ENCODE assay signal across 24 mouse cellular contexts in the genomic region with DNA sequence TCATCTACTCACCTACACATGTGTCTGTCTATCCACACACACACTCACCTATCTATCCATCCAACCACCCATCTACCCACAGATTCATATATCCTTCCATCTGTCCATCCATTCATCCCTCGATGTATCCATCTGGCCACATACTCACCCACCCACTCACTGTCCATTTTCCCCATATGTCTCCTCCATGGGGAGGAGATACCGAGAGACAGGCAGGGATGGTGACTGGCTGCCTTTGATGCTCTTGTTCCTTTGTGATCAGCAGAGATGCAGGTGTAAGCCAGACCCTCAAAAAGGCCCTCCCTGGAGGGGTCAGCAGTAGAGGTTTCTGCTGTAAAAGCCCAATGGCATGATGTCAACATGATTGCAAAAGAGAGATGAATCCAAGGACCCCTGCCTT.
DNase-seq lines count a peak whose midpoint lies in the region; ATAC-seq and TF ChIP-seq lines count a peak whose summit lies in the region.
"Had no signal": no experiment of that assay in that cellular context is flagged by ENCODE, and none has a peak within 500 bp of the region (broad histone marks: within the 10 kb centered on the region; RNA-seq: fewer than 3 reads in every experiment).

No protein-coding gene starts in this region.

- H3K4me2 ChIP-seq in forebrain, embryonic 13.5 days: no peak overlapping the region
- H3K4me2 ChIP-seq in forebrain, postnatal 0 days (ENCODE audit: low read depth): no peak overlapping the region
- H3K4me2 ChIP-seq in hindbrain, embryonic 13.5 days: no peak overlapping the region
- no peak overlapping the region for H3K4me2 ChIP-seq in hindbrain, postnatal 0 days (ENCODE audit: low read depth, low read length)
- no peak overlapping the region for H3K4me2 ChIP-seq in midbrain, embryonic 13.5 days (replicated peaks)
- no peak overlapping the region for H3K4me2 ChIP-seq in midbrain, embryonic 11.5 days
- H3K4me2 ChIP-seq: embryonic facial prominence, embryonic 12.5 days had no signal

- H3K27ac ChIP-seq in forebrain, embryonic 13.5 days: no peak overlapping the region
- H3K27ac ChIP-seq in forebrain, postnatal 0 days (ENCODE audit: low read depth, low read length): no peak overlapping the region
- peak overlapping the region; percentile 5; the same call in 1 of the 2 replicates for H3K27ac ChIP-seq in hindbrain, embryonic 13.5 days
- no peak overlapping the region for H3K27ac ChIP-seq in hindbrain, postnatal 0 days
- H3K27ac ChIP-seq in midbrain, embryonic 13.5 days: 0 out of 2 replicates have a peak overlapping the region, but pooled peaks have one; percentile 25
- H3K27ac ChIP-seq in midbrain, embryonic 11.5 days (ENCODE audit: low read depth, low read length): no peak overlapping the region
- H3K27ac ChIP-seq: embryonic facial prominence, embryonic 12.5 days; liver, embryonic 14.5 days; macrophage had no signal

- no peak for DNase-seq in forebrain, postnatal 0 days
- DNase-seq in hindbrain, postnatal 0 days (ENCODE audit: low spot score): no peak
- no peak for DNase-seq in midbrain, embryonic 11.5 days (ENCODE audit: low spot score, missing footprints)
- peak; percentile 49 to 58 for DNase-seq in right cerebral cortex, adult 2 months (ENCODE audit: low spot score in 2 of 2)
- no peak for DNase-seq in right cerebral cortex, postnatal 36 days (ENCODE audit: low spot score in 2 of 2)
- DNase-seq: adrenal gland, postnatal 10 days; cerebellum, adult 11-12 months; embryo, embryonic 11 days; gastrocnemius, postnatal 14 days; heart, postnatal 14 days; kidney, adult 11 months; kidney, postnatal 14 days; liver; lung, adult 2 months; lung, postnatal 10 days; thymus, postnatal 4 days had no signal

- no peaks in the 10 kb centered on the region for H3K9me3 ChIP-seq in forebrain, embryonic 13.5 days (replicated peaks)
- H3K9me3 ChIP-seq in forebrain, postnatal 0 days (ENCODE audit: low read length): no peaks in the 10 kb centered on the region
- H3K9me3 ChIP-seq in hindbrain, embryonic 13.5 days: no peaks in the 10 kb centered on the region
- H3K9me3 ChIP-seq in hindbrain, postnatal 0 days (ENCODE audit: low read length): no peaks in the 10 kb centered on the region
- H3K9me3 ChIP-seq in midbrain, embryonic 13.5 days: no peaks in the 10 kb centered on the region
- H3K9me3 ChIP-seq in midbrain, embryonic 11.5 days (ENCODE audit: control insufficient read depth, low read length): no peaks in the 10 kb centered on the region
- H3K9me3 ChIP-seq: embryonic facial prominence, embryonic 12.5 days had no signal

- ATAC-seq in forebrain, embryonic 13.5 days: peak; percentile 45; the same call in 1 of the 2 replicates
- ATAC-seq in forebrain, postnatal 0 days: no peak
- no peak for ATAC-seq in hindbrain, embryonic 13.5 days (ENCODE audit: low FRiP score)
- ATAC-seq in hindbrain, postnatal 0 days: no peak
- no peak for ATAC-seq in midbrain, embryonic 13.5 days
- ATAC-seq in midbrain, embryonic 11.5 days (ENCODE audit: low FRiP score): no peak
- ATAC-seq: inflammation-experienced regulatory T-cells, adult 6 months; Patski had no signal

- H3K4me1 ChIP-seq in forebrain, embryonic 13.5 days: 0 out of 2 replicates have a peak, but pooled peaks cover 3% of the 10 kb centered on the region
- H3K4me1 ChIP-seq in forebrain, postnatal 0 days (ENCODE audit: insufficient read depth): no peaks in the 10 kb centered on the region
- peaks cover 16% of the 10 kb centered on the region; the same call in 1 of the 2 replicates for H3K4me1 ChIP-seq in hindbrain, embryonic 13.5 days (replicated peaks)
- H3K4me1 ChIP-seq in hindbrain, postnatal 0 days (ENCODE audit: insufficient read depth, low read length): 0 out of 2 replicates have a peak, but pooled peaks cover 4% of the 10 kb centered on the region
- H3K4me1 ChIP-seq in midbrain, embryonic 13.5 days (replicated peaks): peaks cover 14% of the 10 kb centered on the region; the same call in 1 of the 2 replicates
- H3K4me1 ChIP-seq in midbrain, embryonic 11.5 days (ENCODE audit: control insufficient read depth, insufficient read depth, low read length): no peaks in the 10 kb centered on the region
- H3K4me1 ChIP-seq: embryonic facial prominence, embryonic 12.5 days had no signal

- no peak for TF ChIP-seq CTCF in forebrain, postnatal 0 days (IDR thresholded peaks at IDR 0.05; ENCODE audit: low read depth)
- TF ChIP-seq CTCF in hindbrain, postnatal 0 days (IDR thresholded peaks at IDR 0.05; ENCODE audit: low read depth): no peak

- H3K36me3 ChIP-seq in forebrain, embryonic 13.5 days (ENCODE audit: poor library complexity, severe bottlenecking): no peaks in the 10 kb centered on the region
- H3K36me3 ChIP-seq in forebrain, postnatal 0 days (ENCODE audit: insufficient read depth): no peaks in the 10 kb centered on the region
- H3K36me3 ChIP-seq in hindbrain, embryonic 13.5 days: no peaks in the 10 kb centered on the region
- no peaks in the 10 kb centered on the region for H3K36me3 ChIP-seq in hindbrain, postnatal 0 days (ENCODE audit: insufficient read depth, low read length)
- no peaks in the 10 kb centered on the region for H3K36me3 ChIP-seq in midbrain, embryonic 13.5 days
- H3K36me3 ChIP-seq in midbrain, embryonic 11.5 days (ENCODE audit: control insufficient read depth, insufficient read depth, low read length): no peaks in the 10 kb centered on the region
- H3K36me3 ChIP-seq: embryonic facial prominence, embryonic 12.5 days had no signal

- H3K9ac ChIP-seq in forebrain, embryonic 13.5 days: no peak overlapping the region
- no peak overlapping the region for H3K9ac ChIP-seq in forebrain, postnatal 0 days
- H3K9ac ChIP-seq in hindbrain, embryonic 13.5 days: no peak overlapping the region
- no peak overlapping the region for H3K9ac ChIP-seq in hindbrain, postnatal 0 days (replicated peaks; ENCODE audit: low read length)
- no peak overlapping the region for H3K9ac ChIP-seq in midbrain, embryonic 13.5 days (replicated peaks)
- no peak overlapping the region for H3K9ac ChIP-seq in midbrain, embryonic 11.5 days (ENCODE audit: low read length)
- H3K9ac ChIP-seq: embryonic facial prominence, embryonic 12.5 days; liver, embryonic 14.5 days had no signal

- no peaks in the 10 kb centered on the region for H3K27me3 ChIP-seq in forebrain, embryonic 13.5 days
- H3K27me3 ChIP-seq in forebrain, postnatal 0 days (ENCODE audit: insufficient read depth, low read length): no peaks in the 10 kb centered on the region
- no peaks in the 10 kb centered on the region for H3K27me3 ChIP-seq in hindbrain, embryonic 13.5 days
- H3K27me3 ChIP-seq in hindbrain, postnatal 0 days (ENCODE audit: insufficient read depth, low read length): no peaks in the 10 kb centered on the region
- no peaks in the 10 kb centered on the region for H3K27me3 ChIP-seq in midbrain, embryonic 13.5 days
- H3K27me3 ChIP-seq in midbrain, embryonic 11.5 days (ENCODE audit: control insufficient read depth, insufficient read depth, low read length): no peaks in the 10 kb centered on the region
- H3K27me3 ChIP-seq: embryonic facial prominence, embryonic 12.5 days had no signal

- H3K4me3 ChIP-seq in forebrain, embryonic 13.5 days: no peak overlapping the region
- H3K4me3 ChIP-seq in forebrain, postnatal 0 days (ENCODE audit: low read depth, low read length): no peak overlapping the region
- no peak overlapping the region for H3K4me3 ChIP-seq in hindbrain, embryonic 13.5 days
- H3K4me3 ChIP-seq in hindbrain, postnatal 0 days (ENCODE audit: low read length): no peak overlapping the region
- H3K4me3 ChIP-seq in midbrain, embryonic 13.5 days (replicated peaks): no peak overlapping the region
- H3K4me3 ChIP-seq in midbrain, embryonic 11.5 days (ENCODE audit: low read depth, low read length): no peak overlapping the region
- H3K4me3 ChIP-seq: embryonic facial prominence, embryonic 12.5 days had no signal

- WGBS in forebrain, embryonic 13.5 days: 79% methylated on average over 2 of the region's 2 CpGs
- WGBS in forebrain, postnatal 0 days: 73% methylated on average over 2 of the region's 2 CpGs
- 86% methylated on average over 2 of the region's 2 CpGs for WGBS in hindbrain, embryonic 13.5 days
- 62% methylated on average over 2 of the region's 2 CpGs for WGBS in hindbrain, postnatal 0 days
- WGBS in midbrain, embryonic 13.5 days: 85% methylated on average over 2 of the region's 2 CpGs
- WGBS in midbrain, embryonic 11.5 days: 87% methylated on average over 2 of the region's 2 CpGs

Comparison
In these comparisons a context has a peak if more than half of its experiments do, and no peak if none do; other contexts are left out.
1. H3K27ac ChIP-seq: peak in hindbrain, embryonic 13.5 days (single experiment) and midbrain, embryonic 13.5 days (single experiment); none in forebrain, embryonic 13.5 days (single experiment), forebrain, postnatal 0 days (single experiment), hindbrain, postnatal 0 days (single experiment) and midbrain, embryonic 11.5 days (single experiment).
2. DNase-seq: peak in right cerebral cortex, adult 2 months (2 of 2); none in forebrain, postnatal 0 days (single experiment), hindbrain, postnatal 0 days (single experiment), midbrain, embryonic 11.5 days (single experiment) and right cerebral cortex, postnatal 36 days (0 of 2).